Mouse (Mus musculus) kidney, postnatal 4 days (tissue): Measurements from ENCODE around the gene Cypt2.
"Not testable (repeated sequence)": the region's sequence is repeated elsewhere in the genome, so short reads cannot be mapped to it uniquely, and the experiment has no call there.

Experiments used
- DNase-seq, 2 experiments: peaks; one replicate each; pipeline ENCODE4 v3.0.0; 2021; ENCODE audit warnings: mixed read lengths in 2 of 2

Cypt2 gene

DNA sequence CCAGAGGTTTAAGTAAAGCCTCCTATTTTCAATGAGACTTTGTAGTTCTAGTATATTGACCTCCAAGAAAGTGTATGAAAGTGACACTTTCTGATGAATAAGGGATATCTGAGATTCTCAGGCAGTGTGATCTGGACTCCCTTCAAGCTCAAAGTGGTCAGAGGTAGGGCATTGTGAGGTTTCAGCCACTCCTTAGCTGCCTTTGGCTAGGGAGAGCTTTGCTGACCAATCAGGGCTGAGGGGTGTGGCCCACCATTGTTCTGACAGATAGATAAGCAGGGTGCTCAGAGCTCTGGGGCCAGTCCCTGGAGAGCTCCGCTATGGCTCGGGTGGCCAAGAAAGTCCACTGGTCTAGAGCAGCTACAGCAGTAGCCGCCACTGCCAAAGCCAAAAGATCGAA is at the start of gene Cypt2:
Cypt2 (plus strand) TSS at position 301 of the 400 bp plus-strand sequence.
- not testable (repeated sequence) for DNase-seq

DNA sequence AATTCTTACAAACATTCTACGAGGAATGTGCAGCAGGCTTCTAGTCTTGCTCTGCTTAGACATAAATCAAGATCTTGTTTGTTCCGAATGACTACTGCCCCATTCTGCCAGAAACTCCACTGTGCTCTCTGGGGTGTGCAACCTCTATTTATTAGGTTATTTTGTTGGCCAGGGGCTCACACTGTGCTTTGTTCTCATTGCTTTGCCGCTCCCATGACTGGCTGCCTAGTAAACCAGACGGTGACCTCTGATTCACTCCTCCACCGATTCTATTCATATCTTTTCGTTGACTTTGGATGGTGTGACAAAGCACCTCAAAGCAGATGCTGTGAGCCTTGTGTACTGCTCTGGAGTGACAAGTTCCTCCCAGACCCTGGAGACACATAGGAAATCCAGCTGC is 46.7 kb downstream of the Cypt2 start:
- DNase-seq, result no peak
